Mouse (Mus musculus) erythroblast, embryonic 14.5 days (primary cell): Measurements from ENCODE around the gene Epha8.

Experiments
- GATA1 ChIP-seq: IDR thresholded peaks from 2 replicates; pipeline ENCODE4 v1.6.1; 2012; ENCODE audit warnings: low read length, inconsistent platforms, mixed read lengths
- TAL1 ChIP-seq: IDR thresholded peaks from 3 replicates; pipeline ENCODE4 v1.6.1; 2012; ENCODE audit warnings: low read length, inconsistent platforms, mixed read lengths

- no peak for TF ChIP-seq GATA1
- TF ChIP-seq TAL1 = no peak
These were observed 11.9 kb downstream of the Epha8 start for GRCm38 (mm10) chr4:136944558-136945350.
